Mouse (Mus musculus): ENCODE results near the gene Grm1. TPM values are rescaled to one million over a fixed set of nuclear protein-coding genes. Genes with fewer than 3 reads are reported as not detected.

Gene Grm1
- polyA plus RNA-seq, 1 experiment from 2014 or later, result 0.64 TPM

DNA sequence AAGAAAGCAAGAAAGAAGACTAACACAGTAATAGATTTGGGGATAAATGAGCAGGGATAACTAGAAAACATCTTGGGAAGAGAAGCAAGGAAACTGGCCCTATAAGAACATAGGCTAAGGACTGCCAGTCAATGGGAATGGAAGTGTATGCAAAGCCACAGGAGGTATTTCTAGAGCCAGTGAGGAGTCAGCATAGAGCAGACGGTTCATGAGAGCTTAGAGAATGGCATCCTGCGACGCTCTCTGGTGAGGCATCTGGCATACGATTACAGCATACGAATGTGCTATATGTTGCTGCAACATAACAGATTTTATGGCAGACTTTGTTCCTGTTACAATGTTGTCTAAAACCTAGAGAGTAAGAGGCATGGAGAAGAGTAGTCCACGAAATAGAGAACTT is 139.9 kb downstream of the Grm1 start:
- no peak for DNase-seq (ENCODE audit: low spot score)
- ATAC-seq (replicated peaks; ENCODE audit: low FRiP score), result no peak
- Histone ChIP-seq H3K4me1 (replicated peaks; ENCODE audit: control insufficient read depth, insufficient read depth, low read length) (no peaks in the 10 kb centered on the region), H3K27ac (ENCODE audit: low read depth, low read length) (no peak overlapping the region), H3K27me3 (ENCODE audit: control insufficient read depth, insufficient read depth, low read length) (no peaks in the 10 kb centered on the region), H3K9me3 (ENCODE audit: control insufficient read depth, low read length) (no peaks in the 10 kb centered on the region), H3K9ac (ENCODE audit: low read length) (no peak overlapping the region), H3K4me3 (ENCODE audit: low read depth, low read length) (no peak overlapping the region), H3K4me2 (ENCODE audit: low read depth, low read length, severe bottlenecking) (no peak overlapping the region), H3K36me3 (ENCODE audit: control insufficient read depth, insufficient read depth, low read length) (no peaks in the 10 kb centered on the region)
- WGBS, result 83% methylated on average over 6 of the region's 6 CpGs

DNA sequence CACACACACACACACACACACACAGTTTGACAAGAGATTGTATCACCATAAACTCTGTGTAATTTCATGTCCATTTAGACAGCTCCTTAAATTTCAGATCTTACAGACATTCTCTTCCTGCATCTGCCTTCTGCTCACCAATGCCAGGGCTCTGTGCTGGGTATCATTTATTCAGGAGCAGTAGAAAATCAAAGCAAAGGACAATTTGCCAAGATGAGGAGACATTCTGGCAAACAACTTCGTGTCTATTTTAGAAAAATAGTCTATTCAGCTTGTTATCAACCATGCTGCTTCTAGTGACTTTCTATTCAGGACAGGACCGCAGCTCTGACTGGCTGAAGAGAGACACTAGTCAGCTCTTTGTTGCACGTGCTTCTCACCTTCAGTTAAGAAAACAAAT is 146.3 kb downstream of the Grm1 start:
- DNase-seq (ENCODE audit: low spot score) (no peak), ATAC-seq (replicated peaks; ENCODE audit: low FRiP score) (no peak)
- H3K4me2 ChIP-seq (ENCODE audit: low read depth, low read length, severe bottlenecking), result no peak overlapping the region
- no peaks in the 10 kb centered on the region for H3K9me3 ChIP-seq (ENCODE audit: control insufficient read depth, low read length)
- H3K4me3 ChIP-seq (ENCODE audit: low read depth, low read length), result no peak overlapping the region
- no peak overlapping the region for H3K27ac ChIP-seq (ENCODE audit: low read depth, low read length)
- no peaks in the 10 kb centered on the region for H3K4me1 ChIP-seq (replicated peaks; ENCODE audit: control insufficient read depth, insufficient read depth, low read length)
- no peaks in the 10 kb centered on the region for H3K27me3 ChIP-seq (ENCODE audit: control insufficient read depth, insufficient read depth, low read length)
- no peaks in the 10 kb centered on the region for H3K36me3 ChIP-seq (ENCODE audit: control insufficient read depth, insufficient read depth, low read length)
- WGBS, result 70% methylated on average over 3 of the region's 3 CpGs
- no peak overlapping the region for H3K9ac ChIP-seq (ENCODE audit: low read length)

DNA sequence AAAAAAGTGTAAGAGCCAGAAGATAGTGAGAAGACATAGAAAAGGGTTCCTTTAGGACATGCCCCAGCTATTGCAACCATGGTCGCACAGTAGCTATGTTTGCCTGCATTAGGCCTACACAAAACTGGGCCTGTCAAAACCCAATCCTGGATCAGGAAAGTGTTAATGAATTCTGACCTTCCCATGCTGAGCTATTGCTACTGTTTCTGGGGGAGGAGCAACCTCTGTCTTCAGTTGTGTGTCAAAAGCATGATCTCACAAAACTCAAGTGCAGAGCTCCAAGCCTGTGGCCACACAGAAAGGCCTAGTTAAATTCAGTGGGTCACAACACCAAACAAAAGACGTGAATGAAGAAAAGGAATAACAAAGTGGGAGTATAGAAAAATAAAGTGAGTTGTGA is 152.5 kb downstream of the Grm1 start:
- Histone ChIP-seq H3K4me1 (replicated peaks; ENCODE audit: control insufficient read depth, insufficient read depth, low read length) (0 out of 2 replicates have a peak, but pooled peaks cover 2% of the 10 kb centered on the region), H3K27me3 (ENCODE audit: control insufficient read depth, insufficient read depth, low read length) (no peaks in the 10 kb centered on the region), H3K4me2 (ENCODE audit: low read depth, low read length, severe bottlenecking) (no peak overlapping the region), H3K9me3 (ENCODE audit: control insufficient read depth, low read length) (no peaks in the 10 kb centered on the region), H3K4me3 (ENCODE audit: low read depth, low read length) (no peak overlapping the region), H3K9ac (ENCODE audit: low read length) (no peak overlapping the region), H3K27ac (ENCODE audit: low read depth, low read length) (no peak overlapping the region), H3K36me3 (ENCODE audit: control insufficient read depth, insufficient read depth, low read length) (no peaks in the 10 kb centered on the region)
- ATAC-seq (replicated peaks; ENCODE audit: low FRiP score) (peak; percentile 82), DNase-seq (ENCODE audit: low spot score) (no peak)
- 46% methylated on average over 2 of the region's 2 CpGs for WGBS

DNA sequence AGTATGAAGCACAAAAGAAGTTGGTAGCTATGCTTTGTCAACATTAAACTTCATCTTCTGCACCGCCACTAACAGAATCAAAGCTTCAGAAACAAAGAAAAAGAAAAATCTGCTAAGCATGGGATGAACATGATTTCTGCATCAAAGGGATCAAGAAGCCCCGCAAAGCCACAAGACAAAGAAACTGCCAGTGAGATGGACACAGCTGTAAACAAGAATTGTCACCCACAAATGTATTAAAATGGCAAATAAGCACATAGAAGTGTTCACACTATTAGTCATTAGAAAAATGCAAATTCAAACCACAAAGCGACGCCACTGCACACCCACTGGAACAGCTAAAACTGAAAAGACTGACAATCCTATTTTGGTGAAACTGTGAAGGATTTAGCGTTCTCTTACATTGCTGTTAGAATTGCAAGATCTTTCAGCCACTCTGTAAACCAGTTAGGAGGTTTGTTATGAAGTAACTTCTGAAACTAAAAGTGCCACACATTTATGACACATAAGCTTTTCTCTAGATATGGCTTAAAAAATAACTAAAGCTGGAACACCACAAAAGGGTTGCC is 153.3 kb downstream of the Grm1 start:
- Histone ChIP-seq H3K27me3 (ENCODE audit: control insufficient read depth, insufficient read depth, low read length) (no peaks in the 10 kb centered on the region), H3K36me3 (ENCODE audit: control insufficient read depth, insufficient read depth, low read length) (no peaks in the 10 kb centered on the region), H3K27ac (ENCODE audit: low read depth, low read length) (no peak overlapping the region), H3K9me3 (ENCODE audit: control insufficient read depth, low read length) (no peaks in the 10 kb centered on the region), H3K4me2 (ENCODE audit: low read depth, low read length, severe bottlenecking) (no peak overlapping the region), H3K4me3 (ENCODE audit: low read depth, low read length) (no peak overlapping the region), H3K9ac (ENCODE audit: low read length) (no peak overlapping the region), H3K4me1 (replicated peaks; ENCODE audit: control insufficient read depth, insufficient read depth, low read length) (0 out of 2 replicates have a peak, but pooled peaks cover 2% of the 10 kb centered on the region)
- ATAC-seq (replicated peaks; ENCODE audit: low FRiP score) (no peak), DNase-seq (ENCODE audit: low spot score) (no peak)
- 64% methylated on average over 5 of the region's 5 CpGs for WGBS

DNA sequence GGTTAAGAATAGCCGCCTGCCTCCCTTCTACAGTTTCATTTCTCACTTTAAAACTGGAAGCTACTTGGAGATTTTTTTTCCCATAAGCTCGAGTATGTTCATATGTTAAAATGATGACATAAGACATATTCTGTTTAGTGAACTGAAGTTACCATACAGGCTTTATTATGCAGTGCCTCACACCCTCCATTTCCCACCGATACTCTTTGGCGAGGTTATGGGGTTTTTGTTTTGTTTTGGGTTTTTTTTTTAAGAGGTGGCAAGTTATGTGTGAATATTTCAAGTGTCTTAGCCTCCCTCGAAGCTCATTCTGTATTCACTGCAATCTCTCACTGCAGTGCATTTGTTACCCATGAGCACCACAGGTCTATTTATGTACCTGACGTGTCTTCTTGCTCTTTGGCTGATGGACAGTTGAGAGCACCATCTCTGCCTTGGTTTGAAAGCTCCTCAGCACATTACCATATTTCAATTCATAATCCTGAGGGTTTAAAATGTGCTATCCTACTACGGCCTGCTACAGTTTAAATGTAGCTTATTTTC is 164.2 kb downstream of the Grm1 start:
- no peak overlapping the region for H3K9ac ChIP-seq (ENCODE audit: low read length)
- ATAC-seq (replicated peaks; ENCODE audit: low FRiP score) (no peak), DNase-seq (ENCODE audit: low spot score) (no peak)
- no peaks in the 10 kb centered on the region for H3K36me3 ChIP-seq (ENCODE audit: control insufficient read depth, insufficient read depth, low read length)
- no peaks in the 10 kb centered on the region for H3K27me3 ChIP-seq (ENCODE audit: control insufficient read depth, insufficient read depth, low read length)
- no peak overlapping the region for H3K4me2 ChIP-seq (ENCODE audit: low read depth, low read length, severe bottlenecking)
- 86% methylated on average over 7 of the region's 7 CpGs for WGBS
- no peaks in the 10 kb centered on the region for H3K9me3 ChIP-seq (ENCODE audit: control insufficient read depth, low read length)
- H3K4me3 ChIP-seq (ENCODE audit: low read depth, low read length), result no peak overlapping the region
- H3K4me1 ChIP-seq (replicated peaks; ENCODE audit: control insufficient read depth, insufficient read depth, low read length), result no peaks in the 10 kb centered on the region
- H3K27ac ChIP-seq (ENCODE audit: low read depth, low read length), result no peak overlapping the region

DNA sequence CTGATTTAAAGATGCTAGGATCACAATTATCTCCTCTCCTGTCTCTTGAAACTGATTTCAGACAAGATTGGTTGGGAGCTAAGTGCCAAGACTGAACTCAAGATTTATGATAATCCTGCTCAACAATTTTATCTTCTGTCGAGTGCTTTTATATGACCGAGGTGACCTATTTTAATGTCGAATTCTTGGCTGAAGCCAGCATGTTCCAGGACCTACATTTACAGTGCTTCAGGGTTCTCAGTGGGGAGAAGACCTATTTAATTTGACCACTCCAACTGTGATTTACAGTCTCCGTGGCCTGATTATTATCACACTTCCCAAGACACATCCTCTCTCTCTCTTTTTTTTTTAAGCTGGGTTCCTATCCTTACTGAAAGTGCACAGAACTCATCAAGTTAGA is 168.5 kb downstream of the Grm1 start:
- 91% methylated on average over 4 of the region's 4 CpGs for WGBS
- Histone ChIP-seq H3K4me2 (ENCODE audit: low read depth, low read length, severe bottlenecking) (no peak overlapping the region), H3K9ac (ENCODE audit: low read length) (no peak overlapping the region), H3K27me3 (ENCODE audit: control insufficient read depth, insufficient read depth, low read length) (no peaks in the 10 kb centered on the region), H3K36me3 (ENCODE audit: control insufficient read depth, insufficient read depth, low read length) (no peaks in the 10 kb centered on the region), H3K4me1 (replicated peaks; ENCODE audit: control insufficient read depth, insufficient read depth, low read length) (no peaks in the 10 kb centered on the region), H3K9me3 (ENCODE audit: control insufficient read depth, low read length) (no peaks in the 10 kb centered on the region), H3K27ac (ENCODE audit: low read depth, low read length) (no peak overlapping the region), H3K4me3 (ENCODE audit: low read depth, low read length) (no peak overlapping the region)
- DNase-seq (ENCODE audit: low spot score) (no peak), ATAC-seq (replicated peaks; ENCODE audit: low FRiP score) (no peak)

DNA sequence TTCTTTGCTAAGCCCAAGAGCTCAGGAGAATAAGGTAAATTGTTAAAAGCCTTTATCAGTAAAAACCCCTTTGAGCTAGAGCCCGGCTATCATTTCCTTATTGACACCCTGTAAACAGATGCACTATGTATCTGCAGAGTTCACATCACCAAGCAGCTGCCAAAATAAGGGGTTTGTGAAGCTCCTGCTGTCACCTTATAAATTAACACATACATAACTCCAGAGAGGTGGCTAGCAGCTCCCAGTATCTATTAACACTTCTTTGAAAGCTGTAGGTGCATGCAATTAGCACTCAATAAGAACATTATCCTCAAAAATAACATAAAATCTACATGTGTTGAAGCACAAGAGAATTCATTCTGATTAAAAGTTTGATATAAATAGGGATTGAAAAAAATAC is 191.9 kb downstream of the Grm1 start:
- no peak overlapping the region for H3K27ac ChIP-seq (ENCODE audit: low read depth, low read length)
- H3K9ac ChIP-seq (ENCODE audit: low read length), result no peak overlapping the region
- H3K4me2 ChIP-seq (ENCODE audit: low read depth, low read length, severe bottlenecking), result no peak overlapping the region
- ATAC-seq (replicated peaks; ENCODE audit: low FRiP score), result no peak
- H3K27me3 ChIP-seq (ENCODE audit: control insufficient read depth, insufficient read depth, low read length), result no peaks in the 10 kb centered on the region
- WGBS, result 83% methylated on average over 1 of the region's 1 CpGs
- H3K36me3 ChIP-seq (ENCODE audit: control insufficient read depth, insufficient read depth, low read length), result no peaks in the 10 kb centered on the region
- no peak overlapping the region for H3K4me3 ChIP-seq (ENCODE audit: low read depth, low read length)
- no peaks in the 10 kb centered on the region for H3K4me1 ChIP-seq (replicated peaks; ENCODE audit: control insufficient read depth, insufficient read depth, low read length)
- no peak for DNase-seq (ENCODE audit: low spot score)
- no peaks in the 10 kb centered on the region for H3K9me3 ChIP-seq (ENCODE audit: control insufficient read depth, low read length)

DNA sequence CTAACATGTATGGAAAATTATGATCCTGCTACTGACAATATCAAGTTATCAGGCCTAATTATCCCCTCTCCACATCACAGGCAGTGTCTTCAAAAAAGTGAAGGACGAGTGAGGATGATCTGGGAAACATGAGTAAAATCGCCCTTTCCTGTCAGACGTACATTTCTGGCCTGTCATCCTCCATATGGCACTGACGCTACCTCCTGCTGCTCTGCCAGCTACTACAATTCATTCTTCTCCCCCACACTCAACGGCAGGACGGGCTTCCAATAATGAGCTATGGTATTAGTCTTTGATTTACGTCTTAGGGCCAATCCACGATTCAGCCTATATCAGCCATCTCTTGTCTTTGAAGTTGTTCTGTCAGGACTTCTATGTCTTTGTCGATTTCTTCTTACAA is 193.6 kb downstream of the Grm1 start:
- no peaks in the 10 kb centered on the region for H3K27me3 ChIP-seq (ENCODE audit: control insufficient read depth, insufficient read depth, low read length)
- no peak overlapping the region for H3K9ac ChIP-seq (ENCODE audit: low read length)
- H3K9me3 ChIP-seq (ENCODE audit: control insufficient read depth, low read length), result no peaks in the 10 kb centered on the region

DNA sequence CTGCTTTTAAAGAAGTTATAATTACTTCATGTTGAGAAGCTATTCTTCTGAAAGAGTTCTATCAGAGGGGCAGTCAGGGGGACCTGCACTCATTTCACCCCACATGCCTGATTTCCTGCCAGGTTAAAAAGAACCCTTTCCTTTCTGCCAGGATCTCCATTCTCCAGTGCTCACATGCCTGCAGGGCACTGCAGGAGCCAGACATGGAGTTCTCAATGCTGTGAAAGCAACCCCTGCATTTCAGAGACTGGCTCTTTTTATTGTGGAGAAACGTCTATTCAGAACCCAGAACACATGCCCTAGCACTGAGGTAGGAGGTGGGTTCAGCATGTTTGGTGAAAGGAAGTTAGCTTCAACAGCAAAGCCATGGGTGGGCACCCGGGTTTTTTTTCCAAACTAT is 197.2 kb downstream of the Grm1 start:
- Histone ChIP-seq H3K4me3 (ENCODE audit: low read depth, low read length) (no peak overlapping the region), H3K27me3 (ENCODE audit: control insufficient read depth, insufficient read depth, low read length) (no peaks in the 10 kb centered on the region), H3K9me3 (ENCODE audit: control insufficient read depth, low read length) (no peaks in the 10 kb centered on the region), H3K36me3 (ENCODE audit: control insufficient read depth, insufficient read depth, low read length) (no peaks in the 10 kb centered on the region), H3K4me1 (replicated peaks; ENCODE audit: control insufficient read depth, insufficient read depth, low read length) (no peaks in the 10 kb centered on the region), H3K27ac (ENCODE audit: low read depth, low read length) (no peak overlapping the region), H3K4me2 (ENCODE audit: low read depth, low read length, severe bottlenecking) (no peak overlapping the region), H3K9ac (ENCODE audit: low read length) (no peak overlapping the region)
- WGBS, result 13% methylated on average over 2 of the region's 2 CpGs
- ATAC-seq (replicated peaks; ENCODE audit: low FRiP score), result 0 out of 2 replicates have a peak, but pooled peaks have one; percentile 58
- DNase-seq (ENCODE audit: low spot score), result no peak

More for the DNA sequence above, 193.6 kb downstream of the Grm1 start:
- Histone ChIP-seq H3K4me3 (ENCODE audit: low read depth, low read length) (no peak overlapping the region), H3K27ac (ENCODE audit: low read depth, low read length) (no peak overlapping the region), H3K36me3 (ENCODE audit: control insufficient read depth, insufficient read depth, low read length) (no peaks in the 10 kb centered on the region), H3K4me1 (replicated peaks; ENCODE audit: control insufficient read depth, insufficient read depth, low read length) (no peaks in the 10 kb centered on the region), H3K4me2 (ENCODE audit: low read depth, low read length, severe bottlenecking) (no peak overlapping the region)
- 75% methylated on average over 9 of the region's 9 CpGs for WGBS
- DNase-seq (ENCODE audit: low spot score) (no peak), ATAC-seq (replicated peaks; ENCODE audit: low FRiP score) (no peak)

All from forebrain, embryonic 11.5 days (tissue).